Mouse (Mus musculus) erythroblast, embryonic 14.5 days (primary cell): ENCODE data around the gene Kmt5b.

Experiments
- GATA1 ChIP-seq: IDR thresholded peaks from 2 replicates; pipeline ENCODE4 v1.6.1; 2012; ENCODE audit warnings: low read length, inconsistent platforms, mixed read lengths
- TAL1 ChIP-seq: IDR thresholded peaks from 3 replicates; pipeline ENCODE4 v1.6.1; 2012; ENCODE audit warnings: low read length, inconsistent platforms, mixed read lengths

DNA sequence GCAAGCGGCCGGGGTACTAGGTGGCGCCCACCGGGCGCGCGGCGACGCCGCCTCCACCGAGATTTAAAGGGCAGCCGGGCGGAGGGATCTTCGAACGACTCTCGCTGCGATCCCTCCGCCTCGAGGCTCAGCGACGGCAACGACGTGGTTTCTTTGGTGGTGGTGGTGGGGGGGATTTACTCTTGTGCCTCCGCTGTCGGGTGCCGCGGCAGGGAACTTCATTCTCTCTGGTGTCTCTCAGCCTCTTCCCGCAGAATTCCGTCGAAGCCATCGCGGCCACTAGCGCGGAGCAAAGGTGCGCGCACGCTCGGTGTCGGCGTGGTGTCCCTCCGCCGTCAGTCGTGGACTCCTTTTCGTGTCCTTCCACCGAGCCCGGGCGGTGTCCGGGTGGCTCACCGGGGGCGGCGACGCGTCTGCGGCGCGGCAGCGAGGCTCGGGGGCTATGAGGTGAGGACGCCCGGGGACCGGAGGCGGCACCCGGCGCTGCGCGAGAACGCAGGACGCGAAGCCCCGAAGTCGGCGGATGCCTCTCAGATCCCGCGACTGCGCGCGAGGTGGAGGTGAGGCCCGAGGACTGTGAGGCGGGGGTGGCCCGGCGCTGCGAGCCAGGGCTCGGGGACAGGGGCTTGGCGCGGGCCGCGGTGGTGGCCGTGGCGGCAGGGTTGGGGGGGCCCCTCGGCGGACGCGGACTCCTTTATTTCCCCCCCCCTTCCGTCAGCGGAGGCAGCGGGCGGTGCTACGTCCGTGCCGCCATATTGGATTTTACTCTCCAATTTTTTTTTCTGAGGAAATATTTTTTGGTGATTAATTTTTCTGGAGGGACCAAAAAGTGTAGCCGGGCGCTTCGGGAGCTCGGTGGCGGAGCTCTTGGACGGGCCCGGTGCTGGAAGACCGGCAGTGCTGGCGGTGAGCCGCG lies 818 bp downstream of the Kmt5b start:
- no peak for TF ChIP-seq TAL1
- no peak for TF ChIP-seq GATA1
